Mouse (Mus musculus) lung, postnatal 0 days (tissue): ENCODE data around the gene Mx1.

Experiments used
- CTCF ChIP-seq: IDR thresholded peaks from 2 replicates; pipeline ENCODE4 v1.5.1; 2016; ENCODE audit warnings: antibody characterized with exemption, mild to moderate bottlenecking
- EP300 ChIP-seq: IDR thresholded peaks from 2 replicates; pipeline ENCODE4 v1.6.1; 2016; ENCODE audit warnings: antibody characterized with exemption, mild to moderate bottlenecking, control low read depth

GRCm38 (mm10) chr16:97421671-97422070 is 41.0 kb downstream of the Mx1 start:
- TF ChIP-seq CTCF (no peak), EP300 (no peak)
